Mouse (Mus musculus): ENCODE results near the gene Ephb2.

The Ephb2 gene

DNA sequence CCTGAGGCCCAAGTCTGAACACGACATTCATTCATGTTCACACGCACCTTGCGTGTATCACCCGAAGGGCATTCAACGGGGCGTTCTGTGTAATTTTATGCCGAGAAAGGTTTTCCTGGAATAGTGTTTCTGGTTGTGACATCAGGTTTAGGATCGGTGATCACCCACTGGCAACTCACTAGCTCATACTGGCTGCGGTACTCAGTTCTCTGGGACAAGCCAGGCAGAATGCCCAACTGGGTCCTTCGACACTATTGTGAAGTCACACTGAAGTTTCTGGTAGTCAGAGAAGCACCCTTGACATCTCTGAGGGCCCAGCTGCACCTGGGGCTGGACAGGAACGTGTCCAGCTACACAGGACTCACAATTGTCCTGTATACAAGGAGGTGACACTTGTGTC, 132.4 kb downstream of the Ephb2 start:
- no peak for DNase-seq (ENCODE audit: low read depth, low spot score)

DNA sequence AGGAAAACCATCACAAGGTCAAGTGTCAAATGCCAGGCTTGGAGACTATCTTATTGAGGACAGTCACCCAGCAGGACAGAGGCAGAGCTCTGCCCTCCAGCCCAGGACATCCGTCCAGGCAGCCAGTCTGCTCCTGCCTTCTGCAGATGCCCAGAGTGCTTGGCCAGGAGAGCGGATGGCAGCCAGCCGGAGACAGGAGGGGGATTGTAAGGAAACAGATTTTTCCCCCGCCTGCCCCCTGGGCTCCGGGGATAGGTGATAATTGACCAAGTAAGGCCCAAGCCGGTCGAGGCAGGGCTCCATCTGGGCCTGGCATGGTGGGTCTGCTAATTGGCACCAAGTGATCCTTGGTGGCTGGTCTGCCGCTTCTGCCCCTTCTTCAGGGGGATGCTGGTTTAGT, 133.3 kb downstream of the Ephb2 start:
- no peak for DNase-seq (ENCODE audit: low read depth, low spot score)

DNA sequence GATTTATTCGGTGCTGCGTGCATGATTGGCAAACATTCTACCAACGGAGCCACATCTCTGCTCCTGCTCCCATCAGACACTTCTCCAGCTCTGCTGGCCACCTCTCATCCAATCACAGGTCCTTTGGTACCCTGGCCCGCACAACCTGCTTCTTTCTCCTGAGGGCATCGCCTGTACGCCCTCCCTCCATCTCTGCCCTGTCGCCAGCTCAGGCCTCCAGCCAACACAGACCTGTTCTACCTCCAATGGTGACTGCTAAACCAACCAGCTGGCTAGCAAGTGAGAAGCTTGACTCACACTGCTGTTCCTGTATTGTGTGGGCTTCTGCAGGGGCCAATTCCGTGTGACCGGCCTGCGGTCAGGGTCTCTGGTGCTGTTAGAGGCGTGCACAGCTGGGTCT, 134.6 kb downstream of the Ephb2 start:
- DNase-seq (ENCODE audit: low read depth, low spot score) = no peak

DNA sequence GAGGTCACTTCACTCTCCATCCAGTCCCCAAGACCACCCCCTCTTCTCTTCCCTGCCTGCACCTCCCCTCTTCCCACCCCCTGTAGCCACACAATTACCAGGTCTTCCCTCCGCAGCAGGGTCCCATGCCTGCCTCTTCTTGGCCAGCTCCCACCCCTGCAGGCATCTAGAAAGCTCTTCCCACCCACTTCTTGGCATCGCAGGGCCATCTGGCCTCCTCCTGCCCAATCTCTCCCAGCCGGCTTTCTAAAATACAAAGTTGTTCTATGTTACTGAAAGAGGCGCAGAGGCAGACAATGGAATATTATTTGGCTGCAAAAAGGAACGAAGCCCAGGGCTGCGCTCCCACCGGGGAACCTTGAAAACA, 136.7 kb downstream of the Ephb2 start:
- DNase-seq (ENCODE audit: low read depth, low spot score) = no peak

DNA sequence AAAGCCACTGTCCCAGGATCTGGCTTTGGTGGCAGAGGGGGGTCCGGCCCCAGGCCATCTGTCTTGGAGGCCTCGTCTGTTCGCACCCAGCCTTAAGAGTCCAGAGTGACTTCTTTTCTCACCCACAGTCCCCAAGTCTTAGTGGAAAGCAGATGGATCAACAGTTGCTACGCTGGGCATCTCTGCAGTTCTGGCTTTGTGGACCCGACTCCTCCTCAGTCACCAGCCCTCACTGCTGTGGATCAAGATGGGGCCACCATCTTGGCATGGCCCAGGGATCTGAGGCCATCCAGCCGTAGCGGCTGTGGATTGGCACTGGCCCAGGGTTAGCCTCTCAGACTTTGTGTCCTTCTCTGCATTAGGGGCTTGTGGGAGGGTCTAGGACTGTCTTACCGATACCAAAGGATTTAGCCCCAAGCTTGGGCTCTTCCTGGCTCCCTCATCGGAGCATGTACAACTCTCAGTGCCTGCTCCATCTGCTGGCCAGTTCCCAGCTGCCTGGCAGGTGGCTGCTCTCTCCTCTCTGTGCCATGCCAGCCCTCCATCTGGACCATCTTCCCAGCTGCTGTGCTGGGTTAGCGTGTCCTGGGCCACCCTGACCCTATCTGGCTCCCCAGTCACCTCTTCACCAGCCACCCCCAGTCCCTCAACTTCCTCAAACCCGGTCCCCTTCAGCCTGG, 137.2 kb downstream of the Ephb2 start:
- no peak for DNase-seq (ENCODE audit: low read depth, low spot score)

DNA sequence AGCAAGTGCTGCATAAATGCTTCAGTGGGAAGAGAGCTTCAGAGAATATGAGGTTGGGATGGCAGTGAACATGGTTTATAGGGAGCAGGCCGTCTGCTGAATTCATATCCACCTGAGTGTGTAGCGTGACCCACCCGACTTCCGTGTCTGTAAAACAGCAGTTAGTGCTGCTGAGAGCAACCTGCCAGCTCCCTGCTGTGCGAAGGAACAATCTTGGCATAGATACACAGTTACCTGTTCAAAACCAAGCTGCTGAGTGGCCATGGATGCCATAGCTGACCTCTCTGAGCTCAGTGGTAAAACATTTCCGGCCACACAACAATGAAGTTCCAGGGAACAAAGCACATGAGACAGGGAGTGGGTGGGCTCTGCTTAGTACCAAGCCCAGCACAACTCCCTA, 138.5 kb downstream of the Ephb2 start:
- DNase-seq (ENCODE audit: low read depth, low spot score) = no peak

DNA sequence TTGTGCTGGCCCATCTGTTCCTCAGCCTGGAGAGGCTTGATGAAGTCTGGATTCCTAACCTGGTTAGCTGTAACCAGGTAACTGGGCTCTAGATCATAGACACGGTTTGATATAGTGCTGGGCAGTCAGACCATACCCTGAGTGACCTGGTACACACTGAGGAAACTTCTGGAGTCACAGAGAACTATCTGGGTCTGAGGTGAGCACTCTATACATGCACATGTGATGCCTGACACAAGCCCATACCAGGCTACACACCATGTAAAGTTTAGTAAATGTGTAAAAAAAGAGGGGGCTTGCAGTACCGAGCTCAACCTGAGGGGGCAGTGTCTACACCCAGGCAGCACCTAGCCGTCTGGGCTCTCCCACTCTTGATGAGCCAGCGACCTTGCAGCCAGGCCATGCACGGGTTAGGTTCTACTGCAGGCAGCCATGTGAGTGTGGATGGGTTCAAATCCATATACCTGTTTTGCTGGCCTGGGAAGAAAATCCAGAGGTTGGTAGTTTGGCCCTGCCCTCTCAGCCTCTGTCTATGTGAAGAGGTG, 139.3 kb downstream of the Ephb2 start:
- DNase-seq (ENCODE audit: low read depth, low spot score) = peak; percentile 64

DNA sequence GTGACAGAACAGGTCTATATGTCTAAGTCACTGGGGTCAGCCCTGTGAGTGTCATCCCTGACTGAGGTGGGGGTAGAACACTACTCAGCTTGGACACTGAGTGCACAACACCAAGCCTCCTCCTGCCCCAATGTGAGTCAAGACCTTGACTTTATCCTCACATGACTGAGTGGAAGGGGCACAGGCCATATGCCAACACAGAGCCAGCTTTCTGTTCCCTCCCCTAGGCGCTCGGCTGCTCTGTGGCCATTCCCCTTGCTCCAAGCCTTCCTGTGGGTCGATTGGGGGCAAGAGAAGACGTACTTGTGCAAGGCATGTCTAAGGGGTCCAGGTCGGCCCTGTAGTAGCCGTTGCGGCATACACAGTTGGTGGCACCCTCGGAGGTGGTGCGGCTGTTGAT, 140.1 kb downstream of the Ephb2 start:
- DNase-seq (ENCODE audit: low read depth, low spot score) = no peak

DNA sequence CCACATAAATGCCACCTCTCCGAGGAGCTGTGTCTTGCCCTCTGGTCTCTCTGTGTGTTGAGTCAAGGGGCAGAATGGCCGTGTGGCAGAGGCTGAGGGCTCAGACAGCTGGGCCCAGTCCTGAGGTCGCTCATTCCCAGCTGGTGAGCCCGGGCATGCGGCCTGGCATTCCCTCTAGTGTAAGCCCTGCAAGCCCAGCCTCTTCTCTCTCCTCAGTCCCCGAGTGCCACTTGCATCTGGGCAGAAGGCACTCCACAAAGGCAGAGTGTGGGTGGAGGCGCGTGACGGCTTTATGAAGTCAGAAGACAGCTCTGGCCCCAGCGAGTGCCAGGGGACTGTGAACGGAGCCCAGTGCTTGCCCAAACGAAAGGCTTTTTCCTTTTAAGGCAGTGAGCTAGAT, 145.8 kb downstream of the Ephb2 start:
- DNase-seq (ENCODE audit: low read depth, low spot score) = no peak

DNA sequence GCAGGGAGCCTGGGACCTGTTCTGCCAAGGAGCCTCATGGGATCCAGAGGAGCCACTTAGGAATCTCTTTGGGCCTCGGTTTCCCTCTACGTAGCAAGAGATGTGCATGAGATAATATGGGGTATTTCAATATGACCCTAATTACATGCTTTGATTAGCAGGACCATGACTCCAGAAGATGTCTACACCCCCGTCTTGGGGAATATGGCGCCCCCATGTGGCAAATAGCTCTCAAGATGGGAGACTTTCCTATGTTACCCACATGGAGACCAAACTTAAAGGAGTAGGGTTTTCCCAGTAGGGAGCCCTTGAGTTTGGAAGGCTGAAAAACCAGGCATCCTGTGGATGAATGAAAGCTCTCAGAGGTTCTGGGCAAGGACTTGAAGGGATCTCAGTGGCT, 147.7 kb downstream of the Ephb2 start:
- DNase-seq (ENCODE audit: low read depth, low spot score) = peak; percentile 14

DNA sequence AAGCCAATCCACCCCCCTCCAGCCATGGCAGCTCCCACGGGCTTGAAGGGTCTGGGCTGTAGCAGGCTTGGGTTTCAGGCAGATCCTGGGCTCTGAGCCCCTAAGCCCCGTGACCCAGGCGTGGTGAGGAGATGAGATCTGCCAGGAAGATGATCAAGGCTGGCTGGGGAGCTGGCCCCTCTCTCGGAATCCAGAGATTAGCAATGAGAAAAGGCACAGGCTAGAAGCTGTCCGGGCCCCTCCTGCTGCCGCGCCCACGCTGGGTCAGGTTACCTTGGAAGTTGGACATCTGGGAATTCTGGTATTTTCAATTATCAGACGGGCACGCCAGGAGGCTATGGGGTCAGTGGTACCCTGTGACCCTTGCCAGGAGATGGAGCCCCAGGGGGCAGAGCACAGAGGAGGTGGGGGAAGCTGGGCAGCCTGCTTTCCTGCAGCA, 150.3 kb downstream of the Ephb2 start:
- no peak for DNase-seq (ENCODE audit: low read depth, low spot score)

DNA sequence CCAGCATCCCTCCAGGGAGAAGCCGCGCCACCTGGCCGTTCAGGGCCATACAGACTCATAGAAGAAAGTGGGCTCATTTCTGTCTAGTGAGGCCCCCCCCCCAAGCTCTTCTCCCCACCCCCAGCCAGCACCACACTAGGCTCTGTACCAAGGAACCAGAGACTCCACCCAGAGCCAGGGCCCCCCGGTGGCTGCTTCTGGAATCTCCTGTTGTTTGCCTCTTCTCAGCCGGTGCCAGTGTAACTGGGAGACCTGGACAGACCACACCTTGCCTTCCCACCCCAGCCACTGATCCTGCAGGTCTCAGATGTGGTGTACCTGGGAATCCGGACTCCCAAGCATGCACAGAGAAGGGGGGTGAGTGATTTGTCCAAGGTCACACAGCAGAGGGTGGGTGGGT, 151.3 kb downstream of the Ephb2 start:
- DNase-seq (ENCODE audit: low read depth, low spot score) = no peak

DNA sequence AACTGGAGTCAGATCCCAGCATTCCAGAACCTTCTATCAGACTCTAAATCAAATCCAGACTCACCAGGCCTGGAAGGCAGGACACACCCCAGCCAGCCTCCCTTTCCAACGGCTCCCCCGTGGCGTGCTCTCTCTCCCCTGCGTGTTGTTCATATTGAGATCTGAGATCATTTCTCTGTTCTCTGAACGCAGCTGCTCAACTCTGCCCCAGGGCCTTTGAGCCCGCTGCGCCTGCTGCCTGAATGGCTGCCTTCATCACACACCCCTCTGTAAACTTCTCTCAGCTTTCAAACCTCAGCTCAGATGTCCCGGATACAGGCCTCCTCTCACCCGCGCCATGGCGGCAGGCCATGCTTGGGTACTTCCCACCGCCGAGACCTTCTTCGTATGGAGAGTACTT, 155.1 kb downstream of the Ephb2 start:
- no peak for DNase-seq (ENCODE audit: low read depth, low spot score)

DNA sequence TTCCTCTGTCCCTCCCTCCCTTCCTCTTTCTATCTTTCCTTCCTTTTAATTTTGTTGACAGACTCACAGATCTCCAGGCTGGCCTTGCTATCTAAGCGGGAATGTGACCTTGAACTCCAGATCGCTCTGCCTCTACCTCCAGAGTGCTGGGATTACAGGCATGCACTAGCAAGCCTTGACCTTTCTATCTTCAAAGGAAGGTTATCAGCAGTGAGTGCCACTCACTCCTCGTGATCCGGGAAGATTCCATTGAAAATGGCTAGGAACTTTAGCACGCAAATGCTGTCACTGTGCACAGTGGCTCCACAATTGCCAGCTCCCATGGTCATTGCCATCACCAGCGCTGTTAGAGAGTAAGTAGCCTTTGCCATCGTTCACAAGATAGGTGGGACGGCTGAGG, 156.6 kb downstream of the Ephb2 start:
- DNase-seq (ENCODE audit: low read depth, low spot score) = no peak

DNA sequence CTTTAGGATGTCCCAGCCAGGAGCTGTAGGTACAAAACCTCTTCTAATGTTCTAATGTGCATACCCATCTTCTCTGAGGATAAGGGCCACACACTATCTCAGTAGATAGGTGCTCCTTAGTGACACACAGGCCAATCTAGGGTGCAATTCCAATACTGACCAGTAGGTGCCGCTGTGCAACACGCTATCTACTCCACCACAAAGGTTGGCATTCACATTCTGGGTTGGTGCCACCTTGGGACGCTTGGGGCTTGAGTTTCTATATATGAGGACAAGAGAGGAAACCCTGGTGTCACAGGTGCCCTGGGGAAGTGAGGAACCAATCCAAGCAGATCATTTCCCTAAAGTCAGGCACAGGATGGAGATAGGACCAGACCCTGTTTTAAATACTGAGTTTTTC, 157.3 kb downstream of the Ephb2 start:
- DNase-seq (ENCODE audit: low read depth, low spot score) = peak; percentile 80

DNA sequence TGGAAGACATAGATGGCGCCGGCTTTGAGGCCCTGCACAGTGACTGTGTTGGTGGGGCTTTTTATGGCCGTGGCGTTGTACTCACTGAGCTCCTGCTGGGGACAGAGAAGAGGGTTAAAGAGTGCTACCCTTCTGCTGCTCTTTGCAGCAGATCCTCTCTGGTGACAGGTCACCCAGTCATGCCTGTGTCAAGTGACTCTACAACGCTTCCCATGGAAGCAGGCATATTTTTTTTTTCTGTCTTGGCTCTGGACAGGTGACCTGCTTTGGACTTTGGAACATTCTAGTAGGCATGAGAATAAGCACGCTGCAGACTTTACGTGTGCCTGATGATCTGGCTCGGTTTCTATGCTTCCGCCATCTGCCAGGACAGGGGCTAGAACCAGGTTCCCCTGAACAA, 160.3 kb downstream of the Ephb2 start:
- no peak for DNase-seq (ENCODE audit: low read depth, low spot score)

DNA sequence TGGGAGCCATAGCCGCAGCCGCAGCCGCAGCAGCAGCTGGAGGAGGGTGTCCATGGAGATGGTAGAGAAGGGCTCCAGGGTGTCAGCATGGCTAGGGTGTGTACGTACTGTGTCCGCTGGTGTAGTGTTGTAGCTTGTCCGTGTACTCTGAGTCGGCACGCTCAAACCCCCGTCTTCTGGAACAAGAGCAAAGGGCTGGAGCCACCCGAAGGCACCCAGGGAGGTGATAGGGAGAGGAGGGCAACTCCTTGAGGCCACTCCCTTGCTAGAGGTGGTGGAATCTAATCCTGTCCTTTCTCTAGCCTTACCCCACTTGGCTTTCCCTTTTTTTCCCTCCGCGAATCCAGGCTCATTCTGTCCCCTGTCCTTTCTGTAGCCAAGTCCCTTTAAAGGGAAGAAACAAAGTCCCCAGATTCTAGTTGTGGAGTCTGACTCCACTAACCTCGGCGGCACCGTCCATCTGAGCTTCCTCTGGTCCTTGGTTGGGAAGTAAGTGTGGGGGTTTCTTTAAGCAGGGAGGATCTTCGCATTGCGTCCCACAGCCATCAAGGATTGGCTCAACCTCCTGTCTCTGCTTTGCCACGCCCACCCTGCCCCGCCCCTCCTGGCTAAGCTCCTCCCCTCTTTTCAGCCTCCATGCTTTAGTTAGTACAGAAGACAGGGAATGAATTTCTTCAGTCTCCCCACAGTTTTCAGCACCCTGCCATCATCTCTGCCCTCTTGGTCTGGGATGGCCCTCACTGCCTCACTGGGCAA, 163.3 kb downstream of the Ephb2 start:
- no peak for DNase-seq (ENCODE audit: low read depth, low spot score)

DNA sequence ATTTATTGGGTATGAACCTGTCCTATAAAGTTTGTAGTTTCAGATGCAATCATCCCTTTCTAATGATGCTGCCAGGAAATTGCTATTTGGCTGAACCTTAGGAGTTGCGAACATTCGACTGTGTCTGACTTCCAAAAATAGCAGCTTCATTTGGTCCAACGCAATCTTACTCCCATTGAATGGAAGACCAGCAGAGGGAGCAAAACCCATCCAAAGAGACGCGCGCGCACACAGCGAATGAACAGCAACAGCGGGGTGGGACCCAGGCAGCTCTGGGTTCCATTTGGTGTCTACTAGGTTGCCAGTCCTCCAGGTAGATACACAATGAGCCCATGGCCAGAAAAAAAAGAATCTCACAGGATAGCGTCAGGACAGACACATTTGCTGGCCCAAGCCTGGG, 168.0 kb downstream of the Ephb2 start:
- no peak for DNase-seq (ENCODE audit: low read depth, low spot score)

DNA sequence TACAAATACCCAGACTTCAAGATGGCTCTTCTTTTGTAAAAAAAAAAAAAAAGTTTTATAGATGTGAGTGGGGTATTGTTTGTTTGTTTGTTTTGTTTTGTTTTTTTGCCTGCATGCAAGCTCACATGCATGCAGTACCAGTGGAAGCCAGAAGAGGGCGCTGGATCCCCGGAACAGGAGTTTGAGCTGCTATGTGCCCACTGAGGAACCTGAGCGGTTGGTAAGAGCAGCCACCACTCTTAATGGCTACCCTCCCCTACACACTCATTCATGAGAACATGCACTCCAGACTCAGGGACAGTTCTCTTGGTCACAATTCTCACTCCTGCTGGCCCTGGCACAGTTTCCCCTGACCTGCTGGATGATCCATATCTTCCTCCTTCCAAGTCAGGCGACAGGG, 169.8 kb downstream of the Ephb2 start:
- DNase-seq (ENCODE audit: low read depth, low spot score) = peak; percentile 34

DNA sequence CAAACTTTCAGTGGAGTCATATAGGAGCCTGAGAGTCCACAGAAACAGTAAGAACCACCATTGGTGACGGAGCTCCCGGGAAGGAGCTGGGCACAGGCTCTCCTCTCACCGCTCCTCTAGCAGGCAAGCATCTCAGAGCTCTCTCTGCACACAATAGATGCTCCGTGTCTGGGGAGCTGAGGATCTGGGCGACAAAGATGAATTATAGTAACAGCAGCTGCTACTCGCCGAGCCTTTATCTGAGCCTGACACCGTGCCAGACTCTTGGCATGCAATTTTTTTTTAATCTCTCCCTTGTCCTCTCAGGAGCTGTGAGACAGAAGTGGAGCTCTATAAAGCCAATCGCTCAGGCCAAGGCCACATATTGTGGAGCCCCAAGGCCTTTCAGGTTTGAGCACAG, 170.7 kb downstream of the Ephb2 start:
- no peak for DNase-seq (ENCODE audit: low read depth, low spot score)

DNA sequence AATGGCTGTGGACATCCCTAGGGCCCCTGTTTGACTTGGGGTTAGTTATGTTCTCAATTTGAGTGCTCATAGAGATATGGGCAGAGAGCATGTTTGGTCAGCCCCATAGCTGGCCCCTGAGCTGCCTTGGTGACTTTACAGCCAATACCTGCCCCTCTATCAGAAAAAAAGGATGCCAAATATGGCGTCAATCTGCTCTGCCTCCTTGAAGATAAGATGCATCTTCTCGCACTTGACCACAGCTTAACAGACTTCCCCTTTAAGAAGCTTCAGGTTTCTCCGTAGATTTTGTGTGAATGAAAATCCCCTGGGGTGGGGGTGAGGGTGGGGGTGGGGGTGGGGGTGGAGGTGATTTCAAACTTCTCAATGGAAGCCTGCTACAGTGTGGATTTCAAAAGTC, 177.9 kb downstream of the Ephb2 start:
- no peak for DNase-seq (ENCODE audit: low read depth, low spot score)

DNA sequence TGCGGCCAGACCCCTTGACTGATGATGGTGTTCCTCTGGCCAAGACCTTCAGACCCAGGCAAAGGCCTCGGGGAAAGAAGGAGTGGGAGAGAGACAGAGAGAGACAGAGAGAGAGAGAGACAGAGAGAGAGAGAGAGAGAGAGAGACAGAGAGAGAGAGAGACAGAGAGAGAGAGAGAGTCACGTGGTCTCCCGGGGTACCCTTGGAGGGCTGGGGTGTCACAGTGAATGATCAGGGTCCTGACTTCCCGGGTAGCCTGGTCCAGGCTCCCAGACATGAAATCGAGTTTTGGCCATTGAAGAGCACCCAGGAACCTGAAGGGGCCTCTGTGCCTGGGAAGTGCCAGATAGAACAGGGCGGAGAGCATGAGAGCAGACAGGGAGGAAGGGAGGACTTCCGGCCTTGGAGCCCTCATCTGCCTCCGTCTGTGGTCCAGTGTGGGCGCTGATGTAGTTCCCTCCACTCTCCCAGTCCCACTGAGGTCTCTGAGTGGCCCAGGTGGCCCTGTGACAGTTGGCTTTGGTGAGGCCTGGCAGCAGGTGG, 182.0 kb downstream of the Ephb2 start:
- no peak for DNase-seq (ENCODE audit: low read depth, low spot score)

DNA sequence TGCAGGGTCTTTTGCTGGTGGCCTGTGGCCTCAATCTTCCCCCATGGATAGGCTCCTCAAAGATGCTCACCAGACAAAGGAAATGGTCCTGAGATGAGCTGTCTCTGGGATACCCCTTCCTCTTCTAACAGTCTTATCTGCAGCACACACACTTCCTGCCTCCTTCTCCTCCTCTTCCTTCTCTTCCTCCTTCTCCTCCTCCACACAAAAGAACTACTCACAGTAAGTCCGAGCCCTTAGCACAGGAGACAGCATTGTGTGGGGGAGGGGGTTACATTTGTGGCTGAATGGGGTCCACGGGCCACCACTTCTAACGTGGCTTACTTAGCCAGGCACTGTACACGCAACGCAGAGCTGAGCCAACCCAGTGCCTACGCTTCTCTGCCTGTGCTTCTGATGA, 182.8 kb downstream of the Ephb2 start:
- DNase-seq (ENCODE audit: low read depth, low spot score) = no peak

Measured in A20 (cell line).